Comparison of ENCODE assay signal across 9 mouse cellular contexts in genomic region chr2:104176979-104177704, GRCm38 (mm10). TPM values are rescaled to one million over a fixed set of nuclear protein-coding genes. Genes with fewer than 3 reads are reported as not detected.
DNase-seq lines count a peak whose midpoint lies in the region; ATAC-seq and TF ChIP-seq lines count a peak whose summit lies in the region.
"Had no signal": no experiment of that assay in that cellular context is flagged by ENCODE, and none has a peak within 500 bp of the region (broad histone marks: within the 10 kb centered on the region; RNA-seq: fewer than 3 reads in every experiment).

No protein-coding gene starts in this region.

- H3K4me2 ChIP-seq in kidney, embryonic 16.5 days (replicated peaks; ENCODE audit: low read depth, low read length): no peak overlapping the region
- H3K4me2 ChIP-seq: liver, embryonic 15.5 days had no signal

- no peak overlapping the region for H3K9ac ChIP-seq in kidney, embryonic 16.5 days (replicated peaks; ENCODE audit: low read length)
- H3K9ac ChIP-seq: liver, embryonic 15.5 days had no signal

- peak; percentile 67 for ATAC-seq in kidney, embryonic 16.5 days (ENCODE audit: low FRiP score, low TSS enrichment)

- no peak for TF ChIP-seq CTCF in brain, embryonic 14.5 days (IDR thresholded peaks at IDR 0.05; ENCODE audit: borderline replicate concordance, extremely low read depth, insufficient read depth, insufficient read length)
- TF ChIP-seq CTCF in olfactory bulb, adult 2 months (IDR thresholded peaks at IDR 0.05; ENCODE audit: insufficient read depth, low read depth, low read length): no peak

- TF ChIP-seq POLR2A in brain, embryonic 14.5 days (IDR thresholded peaks at IDR 0.05; ENCODE audit: borderline replicate concordance, extremely low read depth, insufficient read depth, insufficient read length, poor library complexity, severe bottlenecking): no peak
- TF ChIP-seq POLR2A in olfactory bulb, adult 2 months (IDR thresholded peaks at IDR 0.05; ENCODE audit: insufficient read depth, low read depth, low read length): no peak

- intact Hi-C loops in gastrocnemius, postnatal 14 days (cut with DNase I; ENCODE audit: low total_unique reads): no loop called here

- H3K27me3 ChIP-seq in kidney, embryonic 16.5 days (ENCODE audit: insufficient read depth, low read length): no peaks in the 10 kb centered on the region

- H3K4me3 ChIP-seq in kidney, embryonic 16.5 days (ENCODE audit: low read length): no peak overlapping the region
- no peak overlapping the region for H3K4me3 ChIP-seq in olfactory bulb, adult 2 months (ENCODE audit: insufficient read depth, low read depth, low read length)
- H3K4me3 ChIP-seq: liver, embryonic 15.5 days had no signal

- WGBS in kidney, embryonic 16.5 days: 30% methylated on average over 13 of the region's 13 CpGs
- 34% methylated on average over 13 of the region's 13 CpGs for WGBS in olfactory bulb, adult 2 months

- H3K9me3 ChIP-seq in kidney, embryonic 16.5 days (ENCODE audit: low read length): no peaks in the 10 kb centered on the region
- H3K9me3 ChIP-seq: liver, embryonic 15.5 days had no signal

- peak overlapping the region; percentile 40 for H3K27ac ChIP-seq in kidney, embryonic 16.5 days (ENCODE audit: low read length)
- peak overlapping the region; percentile 48; the same call in 1 of the 2 replicates for H3K27ac ChIP-seq in olfactory bulb, adult 2 months (ENCODE audit: insufficient read depth, low read depth, low read length)
- H3K27ac ChIP-seq: liver, embryonic 15.5 days had no signal

- H3K36me3 ChIP-seq in kidney, embryonic 16.5 days (ENCODE audit: insufficient read depth, low read length): no peaks in the 10 kb centered on the region
- H3K36me3 ChIP-seq: liver, embryonic 15.5 days had no signal

- peak; percentile 50 for DNase-seq in gastrocnemius, postnatal 14 days
- no peak for DNase-seq in gastrocnemius, adult 8-10 months (ENCODE audit: low spot score in 2 of 2)
- peak; percentile 77 for DNase-seq in brain, embryonic 14.5 days (ENCODE audit: low read depth)
- peak; percentile 26 for DNase-seq in heart, adult 8-10 months (ENCODE audit: low spot score)
- peak; percentile 28 for DNase-seq in liver
- no peak for DNase-seq in spleen, postnatal 10 days (ENCODE audit: low spot score in 2 of 2)

- H3K4me1 ChIP-seq in kidney, embryonic 16.5 days (ENCODE audit: insufficient read depth, low read length): peaks cover 17% of the 10 kb centered on the region
- peaks cover 20% of the 10 kb centered on the region for H3K4me1 ChIP-seq in olfactory bulb, adult 2 months (ENCODE audit: control insufficient read depth, insufficient read depth, low read length)
- H3K4me1 ChIP-seq: liver, embryonic 15.5 days had no signal

RNA-seq across cellular contexts. Expression of gene A930018P22Rik, which starts 54.6 kb away (rescaled TPM):
- 1 to 10 TPM; 1.7 to 1.8 TPM for total RNA-seq in gastrocnemius, postnatal 14 days (2021)
- total RNA-seq in gastrocnemius, adult 8-10 months (2022): 1 to 10 TPM in 1 of 4 experiments, under 1 TPM in 2, not detected in 1; 0.36 to 1.2 (median 0.63) TPM
- not detected in 2 replicates for polyA plus RNA-seq in brain, embryonic 14.5 days (2012; rRNA removed)
- 1 to 10 TPM in 1 of 4 experiments, under 1 TPM in 2, not detected in 1; 0.56 to 1.4 (median 0.68) TPM for total RNA-seq in heart, adult 8-10 months (2022)
- polyA plus RNA-seq in kidney, embryonic 16.5 days (2015; fragmentation: Nextera tagmentation; extraction: Ambion mirVana): not detected in 2 replicates
- polyA plus RNA-seq in olfactory bulb, adult 2 months (2012; ENCODE audit: insufficient read depth, insufficient read length, low replicate concordance, missing spikeins): not detected in 2 replicates

Comparison
In these comparisons a context has a peak if more than half of its experiments do, and no peak if none do; other contexts are left out.
1. DNase-seq: peak in gastrocnemius, postnatal 14 days (single experiment), brain, embryonic 14.5 days (single experiment), heart, adult 8-10 months (single experiment) and liver (single experiment); none in gastrocnemius, adult 8-10 months (0 of 2) and spleen, postnatal 10 days (0 of 2).